Mouse (Mus musculus) CD4-positive, CD25-positive, alpha-beta regulatory T cell, adult 2 months (primary cell): ENCODE data around the gene Gm21921.
"Not testable (repeated sequence)": the region's sequence is repeated elsewhere in the genome, so short reads cannot be mapped to it uniquely, and the experiment has no call there.

Experiments
- DNase-seq: peaks from one replicate; pipeline ENCODE4 v3.0.0-alpha.2; 2012; ENCODE audit warnings: low read depth, low spot score

The Gm21921 gene

DNA sequence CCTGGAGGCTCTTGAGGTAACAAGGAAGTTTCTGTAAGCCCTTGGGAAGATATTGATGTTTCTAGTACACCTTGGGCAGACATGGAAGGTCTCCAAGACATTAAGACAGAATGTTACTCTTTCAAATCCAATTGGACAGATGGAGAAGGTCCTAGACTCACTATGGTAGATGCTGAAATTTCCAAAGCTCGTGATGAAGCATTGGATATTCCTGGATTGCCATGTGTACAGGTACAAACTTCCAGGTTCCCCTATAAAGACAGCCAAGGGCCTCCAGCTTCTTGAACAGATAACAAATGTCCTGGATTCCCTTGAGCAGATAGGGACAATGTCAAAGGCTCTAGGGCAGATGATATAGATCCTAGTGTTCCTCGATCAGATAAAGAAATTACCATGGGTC is at the start of gene Gm21921:
TSS of gene Gm21921 (minus strand) at position 101 of the 400 bp plus-strand sequence.
- not testable (repeated sequence) for DNase-seq
